Mouse (Mus musculus) brain, adult 2 months (tissue): ENCODE results near the gene Il33.
A peak's percentile ranks its signal among the peaks of the same experiment; 100 is the strongest.
"Not testable (repeated sequence)": the region's sequence is repeated elsewhere in the genome, so short reads cannot be mapped to it uniquely, and the experiment has no call there.

Source experiments
- DNase-seq: peaks from one replicate; pipeline ENCODE4 v3.0.0; 2011; ENCODE audit warnings: low read depth, low spot score

Gene Il33

GRCm38 (mm10) chr19:29937445-29937844, 12.5 kb downstream of the Il33 start:
- DNase-seq = no peak

DNA sequence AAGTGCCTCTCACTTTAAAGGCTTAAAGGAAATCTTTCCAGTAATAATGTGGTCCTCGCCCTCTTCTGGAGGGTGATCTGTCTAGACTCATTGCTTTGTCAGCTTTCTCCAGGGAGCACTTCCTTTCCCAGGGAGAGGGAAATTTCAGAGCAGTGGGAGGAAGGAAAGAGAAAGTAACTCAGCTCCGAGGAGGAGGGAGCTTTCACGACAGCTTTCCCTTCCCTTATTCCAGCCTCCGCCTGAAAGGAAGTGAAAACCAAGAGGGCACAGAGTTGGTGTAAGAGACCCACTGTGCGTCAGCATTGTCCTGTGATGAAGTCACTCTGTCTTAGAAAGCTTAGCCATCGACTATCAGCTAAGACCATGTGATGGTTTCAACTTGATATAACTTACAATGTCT, 15.3 kb downstream of the Il33 start:
- DNase-seq = peak; percentile 26

DNA sequence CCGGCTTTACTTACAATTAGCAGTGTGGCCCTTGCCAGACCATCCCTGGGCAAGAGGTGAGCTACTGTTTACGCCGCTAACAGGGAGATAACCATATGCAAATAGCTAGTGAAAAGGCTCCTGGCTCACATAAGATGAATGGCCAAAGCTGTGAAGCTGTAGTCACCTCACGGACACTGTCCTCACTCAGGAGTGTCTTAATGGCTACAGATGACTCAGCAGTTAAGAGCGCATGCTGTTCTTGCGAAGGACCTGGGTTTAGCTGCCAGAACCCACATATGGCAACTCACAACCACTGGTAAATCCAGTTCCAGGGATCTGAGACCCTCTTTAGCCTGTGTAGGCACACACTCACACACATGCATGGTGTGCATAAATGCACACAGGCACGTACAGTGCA, 16.3 kb downstream of the Il33 start:
- no peak for DNase-seq

- DNase-seq = no peak
Measured at GRCm38 (mm10) chr19:29942358-29942757, 17.4 kb downstream of the Il33 start.

DNA sequence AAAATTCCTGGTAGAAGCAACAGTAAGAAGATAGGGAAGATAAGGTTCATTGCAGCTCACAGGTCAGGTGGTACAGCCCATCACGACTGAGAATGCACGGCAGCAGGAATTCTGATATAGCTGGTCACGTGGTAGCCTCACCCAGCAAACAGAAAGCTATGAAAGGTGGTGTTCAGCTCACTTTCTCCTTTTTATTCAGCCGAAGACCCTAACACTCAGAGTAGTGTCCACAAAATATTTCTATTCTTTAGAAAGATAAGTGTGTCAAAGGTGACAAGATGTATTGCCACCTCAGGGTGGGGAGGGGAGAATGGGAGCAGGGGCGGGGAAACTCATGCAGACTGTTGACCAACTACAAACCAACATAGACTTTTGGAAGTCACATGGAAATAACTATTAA, 19.5 kb downstream of the Il33 start:
- no peak for DNase-seq

GRCm38 (mm10) chr19:29944935-29945334, 20.0 kb downstream of the Il33 start:
- DNase-seq = not testable (repeated sequence)

GRCm38 (mm10) chr19:29945557-29946422, 20.9 kb downstream of the Il33 start:
- DNase-seq = peak; percentile 65

DNA sequence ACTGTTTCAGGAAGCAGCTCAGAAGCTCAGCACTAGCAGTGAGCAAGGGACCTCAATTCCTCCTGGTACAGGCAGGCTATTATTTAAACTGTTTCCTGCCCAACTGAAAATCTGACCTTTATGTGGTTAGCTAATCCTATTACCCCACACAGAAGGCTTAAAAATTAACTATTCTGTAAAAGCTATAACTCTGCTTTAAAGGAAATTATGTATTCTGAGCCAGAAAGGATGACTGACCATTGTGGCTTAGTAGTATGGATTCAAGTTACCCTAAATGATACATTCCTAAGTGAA, 21.5 kb downstream of the Il33 start:
- DNase-seq = no peak

DNA sequence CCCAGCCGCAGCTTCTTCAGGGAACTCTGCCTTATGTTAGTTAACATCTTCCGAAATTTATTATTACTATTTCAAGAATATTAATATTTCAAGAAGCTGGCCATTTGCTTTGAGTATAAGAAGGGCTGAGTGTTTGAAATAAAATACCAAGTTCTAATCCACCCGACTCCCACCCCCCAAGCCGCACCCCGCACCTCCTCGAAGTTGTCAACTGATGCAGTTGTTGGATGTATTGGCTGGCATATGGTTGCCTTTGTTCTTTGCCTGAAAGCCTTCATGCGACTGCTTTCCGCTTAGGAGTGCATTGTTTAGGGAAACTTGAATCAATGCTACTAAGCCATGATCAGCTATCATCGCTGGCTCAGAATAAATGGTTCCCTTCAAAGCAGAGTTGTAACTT, 22.1 kb downstream of the Il33 start:
- DNase-seq = no peak

- peak; percentile 90 for DNase-seq
Measured at GRCm38 (mm10) chr19:29947891-29948801, 23.2 kb downstream of the Il33 start.

GRCm38 (mm10) chr19:29952538-29952937, 27.6 kb downstream of the Il33 start:
- no peak for DNase-seq

GRCm38 (mm10) chr19:29953833-29954232, 28.9 kb downstream of the Il33 start:
- no peak for DNase-seq

- no peak for DNase-seq
Measured at GRCm38 (mm10) chr19:29955454-29955853, 30.5 kb downstream of the Il33 start.

GRCm38 (mm10) chr19:29960906-29961305, 36.0 kb downstream of the Il33 start:
- DNase-seq = no peak

- DNase-seq = no peak
Measured at GRCm38 (mm10) chr19:29961842-29962241, 36.9 kb downstream of the Il33 start.

GRCm38 (mm10) chr19:29963598-29964092, 38.7 kb downstream of the Il33 start:
- DNase-seq = no peak

- DNase-seq = no peak
Measured at GRCm38 (mm10) chr19:29967960-29968359, 43.0 kb downstream of the Il33 start.

DNA sequence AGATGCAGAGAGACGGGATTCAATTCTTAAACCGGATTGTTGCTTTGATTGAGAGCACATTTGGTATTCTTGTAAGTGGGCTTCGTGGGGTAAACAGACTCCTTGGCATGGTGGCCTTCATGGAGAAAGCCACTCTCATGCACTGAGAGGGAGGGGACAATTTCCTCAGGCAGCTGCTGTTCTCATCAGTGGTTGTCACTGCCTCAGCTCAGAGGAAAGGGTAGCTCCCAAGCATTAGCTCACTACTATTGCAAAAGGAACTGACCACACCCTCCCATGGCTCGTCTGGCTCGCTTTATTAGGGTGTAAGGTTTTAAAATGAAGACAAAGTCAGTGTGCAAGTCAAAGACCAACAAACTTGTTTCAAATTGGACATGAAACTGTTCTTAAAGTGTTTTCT, 48.5 kb downstream of the Il33 start:
- no peak for DNase-seq

- DNase-seq = peak; percentile 67
Measured at GRCm38 (mm10) chr19:29978847-29979246, 53.9 kb downstream of the Il33 start.

DNA sequence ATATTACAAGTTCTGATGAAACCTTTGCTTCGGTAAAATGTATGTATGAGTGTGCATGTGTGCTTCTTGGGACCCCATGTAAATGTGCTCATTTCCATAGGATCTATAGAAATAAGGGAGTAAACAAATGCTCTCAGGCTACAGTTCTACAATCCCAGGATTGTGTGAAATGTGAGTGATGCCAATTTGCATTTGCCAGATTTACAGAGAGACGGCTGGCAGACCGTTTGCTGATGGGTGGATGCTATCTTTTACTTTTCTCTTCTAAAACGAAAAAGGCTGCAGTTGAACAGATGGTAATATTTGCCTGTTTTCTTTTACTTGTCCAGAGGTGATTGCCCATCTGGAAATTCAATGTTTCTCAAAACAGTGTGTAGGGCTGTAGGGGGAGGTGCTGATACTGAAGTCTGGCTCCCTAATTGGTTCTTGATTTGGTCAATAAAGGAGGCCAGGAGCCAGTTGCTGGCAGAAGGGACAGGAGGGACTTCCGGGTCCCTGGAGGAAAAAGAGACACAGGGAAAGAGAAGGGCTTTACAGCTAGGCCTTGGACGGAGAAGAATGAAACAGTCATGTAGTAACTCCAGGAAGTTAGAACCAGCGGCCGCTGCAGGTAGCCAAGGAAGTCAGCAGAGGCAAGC, 54.7 kb downstream of the Il33 start:
- DNase-seq = peak; percentile 67

DNA sequence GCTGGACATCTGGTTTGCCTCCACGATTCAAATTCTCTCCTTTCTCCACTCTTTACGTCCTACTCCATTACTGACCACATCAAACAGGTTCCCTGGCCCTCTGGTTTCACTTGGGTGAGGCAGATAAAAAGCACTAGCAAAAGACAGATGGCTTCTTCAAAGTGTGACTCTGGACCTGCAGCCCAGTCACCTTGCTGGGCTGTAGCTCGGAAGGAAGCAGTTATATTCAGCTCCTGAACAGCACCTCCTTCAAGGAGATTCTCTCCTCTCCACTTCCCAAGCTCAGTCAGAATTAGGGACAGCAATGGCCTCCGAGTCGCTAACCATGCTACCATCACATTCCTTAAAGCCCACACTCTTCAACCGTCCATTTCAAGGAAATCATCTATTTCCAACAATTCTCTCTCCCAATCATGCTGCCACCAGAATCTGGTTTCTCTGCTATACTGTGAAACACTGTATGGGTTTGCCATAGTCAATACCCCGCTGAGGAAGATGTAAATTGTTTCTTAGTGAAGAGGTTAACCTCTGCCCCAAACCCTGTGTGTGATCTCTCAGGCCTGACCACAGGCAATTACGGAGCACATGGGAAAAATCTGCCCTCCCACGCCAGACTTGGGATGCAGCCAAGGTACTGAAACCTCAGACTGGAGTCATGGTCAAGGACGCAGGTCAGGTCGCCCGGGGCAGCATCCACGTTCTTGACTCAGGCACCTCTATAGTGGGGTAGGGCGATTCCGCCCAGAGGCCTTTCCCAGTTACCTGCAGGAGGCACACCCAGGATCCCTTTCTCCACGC, 59.5 kb downstream of the Il33 start:
- DNase-seq = no peak
